Mouse (Mus musculus) forebrain, postnatal 0 days (tissue): ENCODE results near the gene 4930432M17Rik. TPM values are rescaled to one million over a fixed set of nuclear protein-coding genes. Genes with fewer than 3 reads are reported as not detected.

Experiments used
- ATAC-seq: fragments of 200-750 bp; cut with Nextera tagmentation; 2 replicates; pipeline ENCODE4 v1.8.0; 2017; ENCODE audit warnings: mild to moderate bottlenecking, moderate library complexity
- DNase-seq: peaks from one replicate; pipeline ENCODE4 v3.0.0-alpha.2; 2015
- H3K27ac ChIP-seq: fragments of 300-500 bp; sonication (generic); 2 replicates; pipeline ENCODE4 v1.5.1; 2014; ENCODE audit warnings: low read depth, mild to moderate bottlenecking, antibody characterized with exemption, low read length, moderate library complexity, mixed read lengths
- H3K27me3 ChIP-seq: fragments of 300-500 bp; sonication (generic); 2 replicates; pipeline ENCODE4 v1.6.1; 2014; ENCODE audit warnings: mild to moderate bottlenecking, low read length, mixed read lengths; ENCODE audit not compliant: insufficient read depth
- H3K36me3 ChIP-seq: fragments of 300-500 bp; sonication (generic); 2 replicates; pipeline ENCODE4 v1.6.1; 2014; ENCODE audit warnings: mild to moderate bottlenecking, moderate library complexity; ENCODE audit not compliant: insufficient read depth
- H3K4me1 ChIP-seq: fragments of 300-500 bp; sonication (generic); 2 replicates; pipeline ENCODE4 v1.6.1; 2014; ENCODE audit warnings: antibody characterized with exemption; ENCODE audit not compliant: insufficient read depth
- H3K4me2 ChIP-seq: fragments of 300-500 bp; sonication (generic); 2 replicates; pipeline ENCODE4 v1.6.1; 2014; ENCODE audit warnings: low read depth, mild to moderate bottlenecking, moderate library complexity
- H3K4me3 ChIP-seq: fragments of 300-500 bp; sonication (generic); 2 replicates; pipeline ENCODE4 v1.5.1; 2014; ENCODE audit warnings: low read depth, low read length, mixed read lengths
- H3K9ac ChIP-seq: fragments of 300-500 bp; sonication (generic); 2 replicates; pipeline ENCODE4 v1.6.1; 2014; ENCODE audit warnings: mild to moderate bottlenecking
- H3K9me3 ChIP-seq: fragments of 300-500 bp; sonication (generic); 2 replicates; pipeline ENCODE4 v1.6.1; 2016; ENCODE audit warnings: low read length
- CTCF ChIP-seq: sonication (generic); IDR thresholded peaks from 2 replicates; pipeline ENCODE4 v1.5.1; 2016; ENCODE audit warnings: antibody characterized with exemption, control low read depth, low read depth
- WGBS: fragments of 180-500 bp; shearing (Covaris S2); extraction: QIAGEN DNeasy Blood & Tissue Kit; methylation state at CpG from one replicate; pipeline ENCODE4 v1.1.7; 2014; 5-methylcytosine and 5-hydroxymethylcytosine counted together
- polyA plus RNA-seq: library from polyadenylated mRNA; unstranded; fragments of >200 nt; fragmentation: Nextera tagmentation; extraction: Ambion mirVana; gene quantifications from 2 replicates; pipeline ENCODE4 v1.2.1, GENCODE M21; 2015
- total RNA-seq: library from RNA; depleted of rRNA; stranded (reverse); fragments of >200 nt; gene quantifications from 2 replicates; pipeline ENCODE4 v1.2.3, GENCODE M21; 2014

The 4930432M17Rik gene
- total and polyA plus RNA-seq, 2 experiments from 2014 or later = not detected

- no peak for ATAC-seq
- DNase-seq = no peak
- Histone ChIP-seq H3K36me3 (no peaks in the 10 kb centered on the region), H3K9me3 (no peaks in the 10 kb centered on the region), H3K4me1 (no peaks in the 10 kb centered on the region), H3K4me3 (no peak overlapping the region), H3K27ac (no peak overlapping the region), H3K27me3 (no peaks in the 10 kb centered on the region), H3K4me2 (no peak overlapping the region), H3K9ac (no peak overlapping the region)
- no peak for TF ChIP-seq CTCF
- WGBS = 82% methylated on average over 9 of the region's 9 CpGs
Measured at GRCm38 (mm10) chr3:121663470-121663847, 7.1 kb upstream of the 4930432M17Rik start.

GRCm38 (mm10) chr3:121672135-121672790, 1.7 kb downstream of the 4930432M17Rik start:
- Histone ChIP-seq H3K9ac (no peak overlapping the region), H3K4me3 (no peak overlapping the region), H3K9me3 (no peaks in the 10 kb centered on the region), H3K4me2 (no peak overlapping the region), H3K27me3 (no peaks in the 10 kb centered on the region), H3K4me1 (no peaks in the 10 kb centered on the region), H3K36me3 (no peaks in the 10 kb centered on the region), H3K27ac (no peak overlapping the region)
- DNase-seq (no peak), ATAC-seq (no peak)
- 85% methylated on average over 5 of the region's 5 CpGs for WGBS
- TF ChIP-seq CTCF = no peak

- WGBS = 37% methylated on average over 4 of the region's 4 CpGs
- ATAC-seq = no peak
- no peak for DNase-seq
Measured at GRCm38 (mm10) chr3:121678935-121679334, 8.4 kb downstream of the 4930432M17Rik start.

GRCm38 (mm10) chr3:121679443-121679842, 8.9 kb downstream of the 4930432M17Rik start:
- no peaks in the 10 kb centered on the region for H3K36me3 ChIP-seq
- ATAC-seq = no peak
- no peaks in the 10 kb centered on the region for H3K27me3 ChIP-seq
- DNase-seq = no peak
- H3K4me3 ChIP-seq = no peak overlapping the region
- no peak overlapping the region for H3K4me2 ChIP-seq
- no peaks in the 10 kb centered on the region for H3K9me3 ChIP-seq
- no peak for TF ChIP-seq CTCF
- no peak overlapping the region for H3K27ac ChIP-seq
- H3K4me1 ChIP-seq = no peaks in the 10 kb centered on the region
- no peak overlapping the region for H3K9ac ChIP-seq
- 27% methylated on average over 3 of the region's 3 CpGs for whole genome bisulfite sequencing

More at GRCm38 (mm10) chr3:121678935-121679334, 8.4 kb downstream of the 4930432M17Rik start:
- Histone ChIP-seq H3K4me3 (no peak overlapping the region), H3K4me2 (no peak overlapping the region), H3K4me1 (no peaks in the 10 kb centered on the region), H3K27me3 (no peaks in the 10 kb centered on the region), H3K36me3 (no peaks in the 10 kb centered on the region), H3K9ac (no peak overlapping the region), H3K27ac (no peak overlapping the region), H3K9me3 (no peaks in the 10 kb centered on the region)
- no peak for TF ChIP-seq CTCF

GRCm38 (mm10) chr3:121680187-121680586, 9.6 kb downstream of the 4930432M17Rik start:
- Histone ChIP-seq H3K27ac (no peak overlapping the region), H3K27me3 (no peaks in the 10 kb centered on the region), H3K4me1 (no peaks in the 10 kb centered on the region), H3K4me2 (no peak overlapping the region), H3K4me3 (no peak overlapping the region), H3K36me3 (no peaks in the 10 kb centered on the region), H3K9ac (no peak overlapping the region), H3K9me3 (no peaks in the 10 kb centered on the region)
- TF ChIP-seq CTCF = no peak
- DNase-seq (no peak), ATAC-seq (no peak)
- WGBS = 86% methylated on average over 3 of the region's 3 CpGs

GRCm38 (mm10) chr3:121682439-121683411, 12.2 kb downstream of the 4930432M17Rik start:
- Histone ChIP-seq H3K4me1 (no peaks in the 10 kb centered on the region), H3K27ac (no peak overlapping the region), H3K9me3 (no peaks in the 10 kb centered on the region), H3K4me3 (no peak overlapping the region), H3K27me3 (no peaks in the 10 kb centered on the region), H3K9ac (no peak overlapping the region), H3K4me2 (no peak overlapping the region), H3K36me3 (no peaks in the 10 kb centered on the region)
- TF ChIP-seq CTCF = no peak
- ATAC-seq (no peak), DNase-seq (no peak)
- whole genome bisulfite sequencing = 88% methylated on average over 10 of the region's 10 CpGs

- TF ChIP-seq CTCF = no peak
- Histone ChIP-seq H3K27me3 (no peaks in the 10 kb centered on the region), H3K27ac (no peak overlapping the region), H3K9ac (no peak overlapping the region), H3K9me3 (no peaks in the 10 kb centered on the region), H3K4me3 (no peak overlapping the region), H3K4me1 (no peaks in the 10 kb centered on the region), H3K4me2 (no peak overlapping the region), H3K36me3 (no peaks in the 10 kb centered on the region)
- 75% methylated on average over 4 of the region's 4 CpGs for WGBS
- no peak for DNase-seq
- ATAC-seq = no peak
Measured at GRCm38 (mm10) chr3:121684552-121684951, 14.0 kb downstream of the 4930432M17Rik start.
